Mouse (Mus musculus): ENCODE results near the gene Agmat. TPM values are rescaled to one million over a fixed set of nuclear protein-coding genes. Genes with fewer than 3 reads are reported as not detected.

Agmat gene
- polyA plus RNA-seq, 1 experiment from 2014 or later, result 28.3 TPM

- Histone ChIP-seq H3K9ac (ENCODE audit: low read depth, low read length) (no peak overlapping the region), H3K27ac (ENCODE audit: low read length) (no peak overlapping the region), H3K4me1 (ENCODE audit: control insufficient read depth, low read depth, low read length) (no peaks in the 10 kb centered on the region), H3K4me3 (ENCODE audit: low read depth, low read length) (no peak overlapping the region), H3K27me3 (ENCODE audit: control insufficient read depth, insufficient read depth, low read depth, low read length) (no peaks in the 10 kb centered on the region), H3K9me3 (replicated peaks; ENCODE audit: control insufficient read depth, low read length) (no peaks in the 10 kb centered on the region), H3K36me3 (ENCODE audit: control insufficient read depth, insufficient read depth) (peaks cover 27% of the 10 kb centered on the region), H3K4me2 (ENCODE audit: low read depth, low read length) (no peak overlapping the region)
- 89% methylated on average over 8 of the region's 8 CpGs for WGBS (ENCODE audit: insufficient replicate concordance)
- no peak for ATAC-seq (ENCODE audit: low read depth)
Observed at GRCm38 (mm10) chr4:141781201-141781985, 34.9 kb downstream of the Agmat start.

- WGBS (ENCODE audit: insufficient replicate concordance), result 81% methylated on average over 5 of the region's 5 CpGs
- Histone ChIP-seq H3K27ac (ENCODE audit: low read length) (no peak overlapping the region), H3K27me3 (ENCODE audit: control insufficient read depth, insufficient read depth, low read depth, low read length) (no peaks in the 10 kb centered on the region), H3K9me3 (replicated peaks; ENCODE audit: control insufficient read depth, low read length) (no peaks in the 10 kb centered on the region), H3K4me1 (ENCODE audit: control insufficient read depth, low read depth, low read length) (peaks cover 4% of the 10 kb centered on the region), H3K4me3 (ENCODE audit: low read depth, low read length) (no peak overlapping the region), H3K9ac (ENCODE audit: low read depth, low read length) (no peak overlapping the region), H3K36me3 (ENCODE audit: control insufficient read depth, insufficient read depth) (peaks cover 21% of the 10 kb centered on the region; the same call in 1 of the 2 replicates), H3K4me2 (ENCODE audit: low read depth, low read length) (no peak overlapping the region)
- no peak for ATAC-seq (ENCODE audit: low read depth)
Observed at GRCm38 (mm10) chr4:141784835-141785234, 38.4 kb downstream of the Agmat start.

- WGBS (ENCODE audit: insufficient replicate concordance), result 84% methylated on average over 13 of the region's 13 CpGs
- no peak overlapping the region for H3K4me3 ChIP-seq (ENCODE audit: low read depth, low read length)
- no peak overlapping the region for H3K9ac ChIP-seq (ENCODE audit: low read depth, low read length)
- no peaks in the 10 kb centered on the region for H3K27me3 ChIP-seq (ENCODE audit: control insufficient read depth, insufficient read depth, low read depth, low read length)
- H3K27ac ChIP-seq (ENCODE audit: low read length), result no peak overlapping the region
- H3K4me1 ChIP-seq (ENCODE audit: control insufficient read depth, low read depth, low read length), result peaks cover 10% of the 10 kb centered on the region
- ATAC-seq (ENCODE audit: low read depth), result no peak
- peaks cover 21% of the 10 kb centered on the region; the same call in 1 of the 2 replicates for H3K36me3 ChIP-seq (ENCODE audit: control insufficient read depth, insufficient read depth)
- H3K4me2 ChIP-seq (ENCODE audit: low read depth, low read length), result no peak overlapping the region
- no peaks in the 10 kb centered on the region for H3K9me3 ChIP-seq (replicated peaks; ENCODE audit: control insufficient read depth, low read length)
Observed at GRCm38 (mm10) chr4:141786141-141786540, 39.7 kb downstream of the Agmat start.

- H3K9ac ChIP-seq (ENCODE audit: low read depth, low read length), result no peak overlapping the region
- no peaks in the 10 kb centered on the region for H3K9me3 ChIP-seq (replicated peaks; ENCODE audit: control insufficient read depth, low read length)
- H3K27ac ChIP-seq (ENCODE audit: low read length), result no peak overlapping the region
- no peak overlapping the region for H3K4me3 ChIP-seq (ENCODE audit: low read depth, low read length)
- H3K36me3 ChIP-seq (ENCODE audit: control insufficient read depth, insufficient read depth), result peaks cover 13% of the 10 kb centered on the region; the same call in 1 of the 2 replicates
- peaks cover 18% of the 10 kb centered on the region for H3K4me1 ChIP-seq (ENCODE audit: control insufficient read depth, low read depth, low read length)
- WGBS (ENCODE audit: insufficient replicate concordance), result 91% methylated on average over 6 of the region's 6 CpGs
- no peaks in the 10 kb centered on the region for H3K27me3 ChIP-seq (ENCODE audit: control insufficient read depth, insufficient read depth, low read depth, low read length)
- no peak overlapping the region for H3K4me2 ChIP-seq (ENCODE audit: low read depth, low read length)
- no peak for ATAC-seq (ENCODE audit: low read depth)
Observed at GRCm38 (mm10) chr4:141787046-141787445, 40.6 kb downstream of the Agmat start.

GRCm38 (mm10) chr4:141787462-141787861 lies 41.0 kb downstream of the Agmat start:
- Histone ChIP-seq H3K27ac (ENCODE audit: low read length) (no peak overlapping the region), H3K27me3 (ENCODE audit: control insufficient read depth, insufficient read depth, low read depth, low read length) (no peaks in the 10 kb centered on the region), H3K36me3 (ENCODE audit: control insufficient read depth, insufficient read depth) (peaks cover 10% of the 10 kb centered on the region; the same call in 1 of the 2 replicates), H3K4me2 (ENCODE audit: low read depth, low read length) (no peak overlapping the region), H3K9me3 (replicated peaks; ENCODE audit: control insufficient read depth, low read length) (no peaks in the 10 kb centered on the region), H3K4me3 (ENCODE audit: low read depth, low read length) (no peak overlapping the region), H3K4me1 (ENCODE audit: control insufficient read depth, low read depth, low read length) (peaks cover 22% of the 10 kb centered on the region), H3K9ac (ENCODE audit: low read depth, low read length) (no peak overlapping the region)
- 87% methylated on average over 7 of the region's 7 CpGs for WGBS (ENCODE audit: insufficient replicate concordance)
- no peak for ATAC-seq (ENCODE audit: low read depth)

- Histone ChIP-seq H3K27me3 (ENCODE audit: control insufficient read depth, insufficient read depth, low read depth, low read length) (no peaks in the 10 kb centered on the region), H3K4me3 (ENCODE audit: low read depth, low read length) (peak overlapping the region; percentile 85), H3K36me3 (ENCODE audit: control insufficient read depth, insufficient read depth) (peaks cover 6% of the 10 kb centered on the region; the same call in 1 of the 2 replicates), H3K9ac (ENCODE audit: low read depth, low read length) (peak overlapping the region; percentile 94), H3K27ac (ENCODE audit: low read length) (peak overlapping the region; percentile 91), H3K4me1 (ENCODE audit: control insufficient read depth, low read depth, low read length) (peaks cover 29% of the 10 kb centered on the region), H3K4me2 (ENCODE audit: low read depth, low read length) (peak overlapping the region; percentile 83), H3K9me3 (replicated peaks; ENCODE audit: control insufficient read depth, low read length) (no peaks in the 10 kb centered on the region)
- 16% methylated on average over 3 of the region's 3 CpGs for WGBS (ENCODE audit: insufficient replicate concordance)
- ATAC-seq (ENCODE audit: low read depth), result no peak
Observed at GRCm38 (mm10) chr4:141789564-141790218, 43.2 kb downstream of the Agmat start.

- H3K4me2 ChIP-seq (ENCODE audit: low read depth, low read length), result peak within 1 kb of the TSS; percentile 83
- no peaks in the 10 kb centered on the region for H3K9me3 ChIP-seq (replicated peaks; ENCODE audit: control insufficient read depth, low read length)
- H3K27ac ChIP-seq (ENCODE audit: low read length), result peak within 1 kb of the TSS; percentile 91
- H3K36me3 ChIP-seq (ENCODE audit: control insufficient read depth, insufficient read depth), result no peaks in the 10 kb centered on the region; the same call in 1 of the 2 replicates
- peak within 1 kb of the TSS; percentile 85 for H3K4me3 ChIP-seq (ENCODE audit: low read depth, low read length)
- H3K4me1 ChIP-seq (ENCODE audit: control insufficient read depth, low read depth, low read length), result peaks cover 38% of the 10 kb centered on the region
- ATAC-seq (ENCODE audit: low read depth), result peak; percentile 72
- H3K27me3 ChIP-seq (ENCODE audit: control insufficient read depth, insufficient read depth, low read depth, low read length), result no peaks in the 10 kb centered on the region
- peak within 1 kb of the TSS; percentile 94 for H3K9ac ChIP-seq (ENCODE audit: low read depth, low read length)
- WGBS (ENCODE audit: insufficient replicate concordance), result under 1% methylated on average over 40 of the region's 42 CpGs
Observed at GRCm38 (mm10) chr4:141790524-141790990, 44.1 kb downstream of the Agmat start, which contains the start of gene Dnajc16. Dnajc16 (minus strand) TSS chr4:141790931.

- peak overlapping the region; percentile 91 for H3K27ac ChIP-seq (ENCODE audit: low read length)
- H3K4me3 ChIP-seq (ENCODE audit: low read depth, low read length), result no peak overlapping the region
- ATAC-seq (ENCODE audit: low read depth), result no peak
- no peaks in the 10 kb centered on the region for H3K27me3 ChIP-seq (ENCODE audit: control insufficient read depth, insufficient read depth, low read depth, low read length)
- H3K4me2 ChIP-seq (ENCODE audit: low read depth, low read length), result peak overlapping the region; percentile 83
- no peaks in the 10 kb centered on the region for H3K9me3 ChIP-seq (replicated peaks; ENCODE audit: control insufficient read depth, low read length)
- no peaks in the 10 kb centered on the region; the same call in 1 of the 2 replicates for H3K36me3 ChIP-seq (ENCODE audit: control insufficient read depth, insufficient read depth)
- peaks cover 39% of the 10 kb centered on the region for H3K4me1 ChIP-seq (ENCODE audit: control insufficient read depth, low read depth, low read length)
- 84% methylated on average over 7 of the region's 7 CpGs for WGBS (ENCODE audit: insufficient replicate concordance)
- no peak overlapping the region for H3K9ac ChIP-seq (ENCODE audit: low read depth, low read length)
Observed at GRCm38 (mm10) chr4:141791486-141791885, 45.0 kb downstream of the Agmat start.
